Mouse (Mus musculus): ENCODE data around the gene Dct.

DNA sequence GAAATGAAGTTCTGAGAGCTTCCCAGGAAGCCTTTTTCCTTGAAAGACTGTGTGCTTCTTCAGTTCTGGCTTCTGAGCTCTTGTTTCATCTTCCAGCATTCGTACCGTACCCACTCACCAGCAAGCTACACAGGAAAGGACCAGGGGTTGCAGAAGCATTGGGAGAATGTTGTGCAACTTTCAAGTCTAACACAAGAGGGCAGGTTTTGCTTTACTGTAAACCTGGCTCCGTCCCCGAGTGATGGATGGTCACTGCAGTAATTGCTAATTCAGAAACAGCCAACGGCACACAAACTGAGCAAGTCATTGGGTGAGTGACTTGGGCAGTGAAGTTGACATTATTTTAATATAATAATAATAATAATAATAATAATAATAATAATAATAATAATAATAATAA is 46.3 kb downstream of the Dct start:
- peak; percentile 30; the same call in 1 of the 2 replicates for TF ChIP-seq CTCF (IDR thresholded peaks at IDR 0.05; ENCODE audit: insufficient read depth, low read length)
- TF ChIP-seq POLR2A (IDR thresholded peaks at IDR 0.05; ENCODE audit: borderline replicate concordance, extremely low read depth, low read depth, low read length) = no peak
